Mouse (Mus musculus) myocyte (in vitro differentiated cells): ENCODE data around the gene Wdr46. TPM values are rescaled to one million over a fixed set of nuclear protein-coding genes. Genes with fewer than 3 reads are reported as not detected.

Source experiments
- H3K27me3 ChIP-seq: one replicate; pipeline ENCODE4 v1.6.1; 2011; ENCODE audit not compliant: control insufficient read depth, insufficient read depth, insufficient read length
- H3K36me3 ChIP-seq: one replicate; pipeline ENCODE4 v1.6.1; 2011; ENCODE audit not compliant: control insufficient read depth, insufficient read depth
- H3K4me2 ChIP-seq: one replicate; pipeline ENCODE4 v1.6.1; 2011; ENCODE audit warnings: low read depth, control low read depth
- H3K4me3 ChIP-seq: one replicate; pipeline ENCODE4 v1.5.1; 2011; ENCODE audit warnings: mild to moderate bottlenecking, control low read depth, moderate library complexity
- H3K79me2 ChIP-seq: one replicate; pipeline ENCODE4 v1.6.1; 2011; ENCODE audit not compliant: control insufficient read depth, insufficient read depth
- H3ac ChIP-seq: one replicate; pipeline ENCODE4 v1.6.1; 2011; ENCODE audit not compliant: control insufficient read depth, insufficient read length
- CEBPB ChIP-seq: IDR thresholded peaks from 2 replicates; pipeline ENCODE4 v1.6.1; 2011; ENCODE audit warnings: mild to moderate bottlenecking, moderate library complexity; ENCODE audit not compliant: poor library complexity, insufficient read depth, severe bottlenecking
- E2F4 ChIP-seq: IDR thresholded peaks from one replicate; pipeline ENCODE4 v1.6.1; 2011; ENCODE audit warnings: mild to moderate bottlenecking, control low read depth, moderate library complexity; ENCODE audit not compliant: insufficient read depth
- MAX ChIP-seq: IDR thresholded peaks from one replicate; pipeline ENCODE4 v1.6.1; 2011; ENCODE audit warnings: low read depth, mild to moderate bottlenecking, control low read depth
- MYOD1 ChIP-seq, 3 experiments: IDR thresholded peaks; one replicate each; pipeline ENCODE4 v1.6.1; 2011; ENCODE audit warnings: control low read depth in 2 of 3, low read depth in 2 of 3, mild to moderate bottlenecking in 2 of 3, moderate library complexity in 1 of 3; ENCODE audit not compliant: insufficient read length in 2 of 3, control insufficient read depth in 1 of 3
- MYOG ChIP-seq, 3 experiments: IDR thresholded peaks; one replicate each; pipeline ENCODE4 v1.6.1; 2011; ENCODE audit warnings: control low read depth in 2 of 3, low read depth in 2 of 3, mild to moderate bottlenecking in 2 of 3; ENCODE audit not compliant: insufficient read length in 2 of 3, control insufficient read depth in 1 of 3, insufficient read depth in 1 of 3
- POLR2A ChIP-seq: IDR thresholded peaks from one replicate; pipeline ENCODE4 v1.6.1; 2011; ENCODE audit warnings: low read depth, mild to moderate bottlenecking, control low read depth, moderate library complexity; ENCODE audit not compliant: insufficient read length
- POLR2AphosphoS2 ChIP-seq: IDR thresholded peaks from one replicate; pipeline ENCODE4 v1.6.1; 2011; ENCODE audit warnings: low read depth, control low read depth; ENCODE audit not compliant: insufficient read length
- REST ChIP-seq: IDR thresholded peaks from one replicate; pipeline ENCODE4 v1.6.1; 2011; ENCODE audit warnings: mild to moderate bottlenecking, control low read depth, moderate library complexity; ENCODE audit not compliant: insufficient read depth, insufficient read length
- SRF ChIP-seq: IDR thresholded peaks from one replicate; pipeline ENCODE4 v1.6.1; 2011; ENCODE audit warnings: low read depth; ENCODE audit not compliant: control insufficient read depth, insufficient read length
- TCF12 ChIP-seq: IDR thresholded peaks from one replicate; pipeline ENCODE4 v1.6.1; 2011; ENCODE audit warnings: mild to moderate bottlenecking, control low read depth; ENCODE audit not compliant: poor library complexity, insufficient read depth, severe bottlenecking
- TCF3 ChIP-seq: IDR thresholded peaks from one replicate; pipeline ENCODE4 v1.6.1; 2011; ENCODE audit warnings: low read depth, control low read depth; ENCODE audit not compliant: insufficient read length
- polyA plus RNA-seq: library from polyadenylated mRNA; unstranded; fragments of >200 nt; fragmentation: generic; extraction: Trizol; gene quantifications from one replicate; pipeline ENCODE4 v1.2.1, GENCODE M21; 2012; ENCODE audit warnings: missing spikeins

Gene Wdr46
- polyA plus RNA-seq, 1 experiment: 25.9 TPM

GRCm38 (mm10) chr17:33952879-33953278 lies 12.4 kb downstream of the Wdr46 start:
- Histone ChIP-seq H3K27me3 (no peaks in the 10 kb centered on the region), H3K79me2 (peaks cover 29% of the 10 kb centered on the region), H3K36me3 (peaks cover 15% of the 10 kb centered on the region), H3ac (no peak overlapping the region), H3K4me3 (peak overlapping the region; percentile 93), H3K4me2 (peak overlapping the region; percentile 59)
- TF ChIP-seq MAX: no peak

DNA sequence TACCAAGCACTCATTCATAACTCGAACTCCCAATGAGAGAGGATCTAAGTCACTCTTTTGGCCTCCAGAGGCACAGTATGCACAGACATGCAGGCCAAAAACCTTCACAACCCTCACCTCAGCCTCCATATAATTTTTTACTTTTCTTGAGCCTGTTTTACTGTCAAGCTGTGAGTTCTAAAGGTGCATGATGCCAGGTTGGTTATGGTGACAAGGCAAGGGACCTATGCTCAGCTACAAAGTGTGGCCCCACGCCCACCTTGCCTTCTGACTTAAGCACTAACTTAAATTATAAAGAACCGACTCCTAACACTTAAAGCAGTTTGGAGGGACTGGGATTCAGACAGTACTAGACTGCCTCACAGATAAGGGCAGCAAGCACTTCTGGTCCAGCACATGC lies 12.8 kb downstream of the Wdr46 start:
- Histone ChIP-seq H3K27me3 (no peaks in the 10 kb centered on the region), H3K4me3 (peak overlapping the region; percentile 93), H3K36me3 (peaks cover 15% of the 10 kb centered on the region), H3K79me2 (peaks cover 29% of the 10 kb centered on the region), H3K4me2 (peak overlapping the region; percentile 59), H3ac (no peak overlapping the region)
- TF ChIP-seq MAX: no peak

- Histone ChIP-seq H3K36me3 (peaks cover 15% of the 10 kb centered on the region), H3K27me3 (no peaks in the 10 kb centered on the region), H3ac (peak overlapping the region; percentile 71), H3K4me3 (peak overlapping the region; percentile 93), H3K4me2 (peak overlapping the region; percentile 81), H3K79me2 (peaks cover 29% of the 10 kb centered on the region)
- TF ChIP-seq REST: no peak
- TF ChIP-seq POLR2A: peak; percentile 37
- no peak for TF ChIP-seq SRF
- no peak for TF ChIP-seq TCF12
- TF ChIP-seq POLR2AphosphoS2: no peak
These were observed 13.6 kb downstream of the Wdr46 start for GRCm38 (mm10) chr17:33953961-33954565.

DNA sequence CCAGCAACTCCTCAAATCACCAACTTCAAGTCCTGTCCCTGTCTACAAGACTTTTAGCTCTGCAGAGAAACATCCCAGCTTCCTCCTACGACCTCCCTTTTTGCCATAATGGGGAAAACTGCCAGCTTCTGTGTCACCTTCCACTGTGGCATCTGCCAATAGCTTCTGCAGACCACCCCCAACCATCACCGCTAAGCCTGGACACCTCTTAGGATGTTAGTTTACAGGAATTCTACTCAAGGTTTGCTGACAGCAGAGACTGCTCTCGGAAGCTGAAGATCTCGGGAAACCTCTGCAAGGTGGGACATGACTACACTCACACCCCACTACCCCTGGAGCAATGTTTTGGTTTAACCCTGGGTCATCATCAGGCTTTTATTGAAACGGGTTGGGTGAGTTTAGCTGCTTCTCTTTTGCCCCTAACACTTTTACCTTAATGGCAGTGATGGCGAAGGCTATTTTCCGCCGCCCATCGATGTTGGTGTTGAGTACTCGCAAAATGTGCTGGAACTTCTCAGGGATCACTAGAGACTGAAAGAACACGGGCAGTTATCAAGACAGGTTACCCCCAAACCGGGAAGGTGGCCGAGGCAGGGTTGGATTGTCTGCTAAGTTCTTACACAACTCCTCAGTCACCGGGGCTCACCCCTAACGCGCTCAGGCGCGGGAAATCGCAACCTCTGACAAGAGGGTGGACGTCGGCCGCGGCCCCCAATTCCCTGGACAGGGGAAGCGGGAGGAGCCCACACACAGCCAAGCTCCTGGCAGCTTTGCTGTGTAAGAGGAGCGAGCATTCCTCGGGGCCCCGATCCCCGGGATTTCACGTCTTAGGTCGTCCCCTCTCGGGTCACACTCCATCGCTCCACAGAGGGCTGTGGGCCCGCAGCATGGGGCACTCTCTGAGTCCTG lies 14.4 kb downstream of the Wdr46 start:
- Histone ChIP-seq H3K27me3 (no peaks in the 10 kb centered on the region), H3K4me3 (peak overlapping the region; percentile 93), H3ac (peak overlapping the region; percentile 71), H3K36me3 (peaks cover 15% of the 10 kb centered on the region), H3K79me2 (peaks cover 29% of the 10 kb centered on the region), H3K4me2 (peak overlapping the region; percentile 81)
- TF ChIP-seq E2F4: no peak
- TF ChIP-seq CEBPB: no peak
- TF ChIP-seq MYOG (IDR thresholded peaks at IDR 0.05; ENCODE audit: control insufficient read depth in 1 of 3, insufficient read depth in 1 of 3, insufficient read length in 2 of 3, low read depth in 2 of 3): no peak
- TF ChIP-seq POLR2A: no peak
- no peak for TF ChIP-seq MYOD1 (IDR thresholded peaks at IDR 0.05; ENCODE audit: control insufficient read depth in 1 of 3, insufficient read length in 2 of 3, low read depth in 2 of 3)
- no peak for TF ChIP-seq SRF
- TF ChIP-seq MAX: no peak
- no peak for TF ChIP-seq POLR2AphosphoS2

GRCm38 (mm10) chr17:33955555-33956214 lies 15.2 kb downstream of the Wdr46 start, which contains the start of the genes Vps52 and Rps18:
Vps52 (plus strand) TSS chr17:33955812.
Rps18 (minus strand) TSS chr17:33956001.
- peak within 1 kb of the TSS; percentile 100 for H3K4me2 ChIP-seq
- H3K79me2 ChIP-seq: peaks cover 29% of the 10 kb centered on the region
- no peaks in the 10 kb centered on the region for H3K27me3 ChIP-seq
- H3ac ChIP-seq: peak within 1 kb of the TSS; percentile 71
- TF ChIP-seq POLR2A (peak; percentile 84), MYOG (IDR thresholded peaks at IDR 0.05; ENCODE audit: control insufficient read depth in 1 of 3, insufficient read depth in 1 of 3, insufficient read length in 2 of 3, low read depth in 2 of 3) (peak in 1 of 3 experiments; percentile 37), SRF (peak; percentile 2), POLR2AphosphoS2 (peak; percentile 90), MYOD1 (IDR thresholded peaks at IDR 0.05; ENCODE audit: control insufficient read depth in 1 of 3, insufficient read length in 2 of 3, low read depth in 2 of 3) (peak in 1 of 3 experiments; percentile 5), TCF3 (no peak), E2F4 (no peak)
- peaks cover 15% of the 10 kb centered on the region for H3K36me3 ChIP-seq
- H3K4me3 ChIP-seq: peak within 1 kb of the TSS; percentile 93
